In genomic region chr9:110651931-110652722, GRCm38 (mm10) we compare ENCODE assay signal across 8 mouse cellular contexts. TPM values are rescaled to one million over a fixed set of nuclear protein-coding genes. Genes with fewer than 3 reads are reported as not detected.
DNase-seq lines count a peak whose midpoint lies in the region; ATAC-seq lines count a peak whose summit lies in the region.

No protein-coding gene starts in this region.

- no peak overlapping the region; the same call in none of the 2 replicates for H3K27ac ChIP-seq in heart, embryonic 13.5 days (replicated peaks)

- peaks cover 38% of the 10 kb centered on the region for H3K4me1 ChIP-seq in heart, embryonic 13.5 days

- peak overlapping the region; percentile 83 for H3K9ac ChIP-seq in heart, embryonic 13.5 days

- no peaks in the 10 kb centered on the region for H3K36me3 ChIP-seq in heart, embryonic 13.5 days

- peak overlapping the region; percentile 70 for H3K4me3 ChIP-seq in heart, embryonic 13.5 days

- WGBS in heart, embryonic 13.5 days: 25% methylated on average over 13 of the region's 13 CpGs

- DNase-seq in adrenal gland, postnatal 14 days: peak; percentile 45
- DNase-seq in adrenal gland, postnatal 4 days (ENCODE audit: low spot score in 2 of 2): no peak
- peak; percentile 15 for DNase-seq in NIH3T3 (ENCODE audit: low read depth)
- peak; percentile 81 for DNase-seq in kidney, postnatal 14 days
- no peak for DNase-seq in adipocyte (ENCODE audit: low spot score)
- DNase-seq in right cerebral cortex, postnatal 14 days: no peak

- H3K27me3 ChIP-seq in heart, embryonic 13.5 days (replicated peaks): peaks cover 26% of the 10 kb centered on the region

- no peak for ATAC-seq in heart, embryonic 13.5 days (ENCODE audit: extremely low read depth, insufficient number of reproducible peaks, low FRiP score, low TSS enrichment)
- ATAC-seq in megakaryocyte progenitor cell, adult 5-6 weeks (replicated peaks; ENCODE audit: poor library complexity): peak; percentile 4

- peak overlapping the region; percentile 91 for H3K4me2 ChIP-seq in heart, embryonic 13.5 days

- H3K9me3 ChIP-seq in heart, embryonic 13.5 days: no peaks in the 10 kb centered on the region

RNA-seq across cellular contexts. Expression of gene Nbeal2, which starts 1.8 kb away (rescaled TPM):
- total RNA-seq in adrenal gland, postnatal 14 days (2021): 9.1 and 15.4 TPM in 2 replicates
- 10 to 100 TPM in 1 of 2 experiments, 1 to 10 TPM in 1; 8.9 to 11.8 TPM for total RNA-seq in adrenal gland, postnatal 4 days (2021)
- 1.3 and 1.8 TPM in 2 replicates for polyA plus RNA-seq in heart, embryonic 13.5 days (2015; fragmentation: Nextera tagmentation; extraction: Ambion mirVana)
- 20.1 and 24.1 TPM in 2 replicates for total RNA-seq in megakaryocyte progenitor cell, adult 5-6 weeks (2015)
- 10.3 and 19.3 TPM in 2 replicates for total RNA-seq in megakaryocyte progenitor cell, adult 5-6 weeks (2017)

RNA-seq across cellular contexts. Expression of gene Ccdc12, which starts 4.2 kb away (rescaled TPM):
- 60.4 and 79.3 TPM in 2 replicates for total RNA-seq in adrenal gland, postnatal 14 days (2021)
- total RNA-seq in adrenal gland, postnatal 4 days (2021): 10 to 100 TPM; 65.9 to 74.9 TPM
- 119 and 136 TPM in 2 replicates for polyA plus RNA-seq in heart, embryonic 13.5 days (2015; fragmentation: Nextera tagmentation; extraction: Ambion mirVana)
- 98.7 and 112 TPM in 2 replicates for total RNA-seq in megakaryocyte progenitor cell, adult 5-6 weeks (2015)
- total RNA-seq in megakaryocyte progenitor cell, adult 5-6 weeks (2017): 75.3 and 92.6 TPM in 2 replicates

RNA-seq across cellular contexts. Expression of gene Nradd, which starts 27.9 kb away (rescaled TPM):
- 8.4 and 10.5 TPM in 2 replicates for total RNA-seq in adrenal gland, postnatal 14 days (2021)
- total RNA-seq in adrenal gland, postnatal 4 days (2021): 10 to 100 TPM; 16.0 to 17.9 TPM
- polyA plus RNA-seq in heart, embryonic 13.5 days (2015; fragmentation: Nextera tagmentation; extraction: Ambion mirVana): 23.4 and 25.6 TPM in 2 replicates
- total RNA-seq in megakaryocyte progenitor cell, adult 5-6 weeks (2015): 2.0 and 4.3 TPM in 2 replicates
- total RNA-seq in megakaryocyte progenitor cell, adult 5-6 weeks (2017): 1.9 and 2.2 TPM in 2 replicates

Comparison
In these comparisons a context has a peak if more than half of its experiments do, and no peak if none do; other contexts are left out.
1. DNase-seq: peak in adrenal gland, postnatal 14 days (single experiment), NIH3T3 (single experiment) and kidney, postnatal 14 days (single experiment); none in adrenal gland, postnatal 4 days (0 of 2), adipocyte (single experiment) and right cerebral cortex, postnatal 14 days (single experiment).